Mouse (Mus musculus) hematopoietic stem cell, adult 5-6 weeks (primary cell): ENCODE results near the gene Mybphl. TPM values are rescaled to one million over a fixed set of nuclear protein-coding genes. Genes with fewer than 3 reads are reported as not detected.

ENCODE experiments used
- ATAC-seq, 2 experiments: fragments of 125-278 bp in 1 of 2; replicated peaks in 1 of 2; 2 replicates each; pipeline ENCODE4 v1.8.0; 2016 to 2017; ENCODE audit warnings: inconsistent platforms in 2 of 2, mild to moderate bottlenecking in 2 of 2, moderate number of reproducible peaks in 2 of 2, low read depth in 1 of 2, moderate TSS enrichment in 1 of 2; ENCODE audit not compliant: low FRiP score in 2 of 2, poor library complexity in 2 of 2, severe bottlenecking in 2 of 2, insufficient read depth in 1 of 2, low TSS enrichment in 1 of 2
- total RNA-seq: library from RNA; stranded (forward); fragments of 172-1452, 232-1000 nt; gene quantifications from 2 replicates; pipeline ENCODE4 v1.2.3, GENCODE M21; 2017

The Mybphl gene
- total RNA-seq = not detected in 2 replicates

DNA sequence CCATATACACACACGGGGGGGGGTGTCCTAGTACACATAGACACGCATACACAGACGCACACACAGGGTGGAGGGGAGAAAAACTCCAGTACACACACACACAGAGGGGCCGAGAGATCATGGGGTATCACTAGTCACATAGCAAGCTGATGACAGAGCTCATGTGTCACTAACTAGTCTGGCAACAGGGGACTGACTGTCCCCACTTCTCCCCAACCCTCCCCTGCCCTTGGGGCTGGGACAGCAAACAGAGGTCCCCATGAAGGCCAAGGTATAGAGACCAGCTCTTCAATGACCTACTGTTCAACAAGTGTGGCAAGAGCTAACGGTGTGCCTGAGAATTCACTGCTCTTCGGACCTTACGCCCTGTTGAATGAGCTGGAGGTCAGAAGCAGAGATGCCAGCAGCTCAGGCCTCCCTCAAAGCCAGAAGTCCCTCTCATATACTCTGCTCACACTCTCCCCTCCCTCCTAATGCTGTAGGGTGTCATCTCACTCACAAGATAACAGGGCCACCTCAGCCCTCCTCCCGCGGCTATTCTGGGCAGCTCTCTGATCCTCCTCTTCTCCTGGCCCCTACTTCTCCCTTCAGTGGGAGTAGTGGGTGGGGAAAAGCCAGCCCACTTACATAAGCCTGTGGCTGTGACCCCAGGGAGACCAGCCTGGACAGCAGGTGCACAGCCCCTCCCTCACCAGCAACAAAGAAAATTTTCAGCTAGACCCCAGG, at the start of gene Mybphl:
Gene Mybphl (plus strand): TSS at position 642 of the 726 bp plus-strand sequence.
- ATAC-seq = no peak

- ATAC-seq = no peak
Measured at GRCm38 (mm10) chr3:108318517-108318916, 46.2 kb upstream of the Mybphl start.

DNA sequence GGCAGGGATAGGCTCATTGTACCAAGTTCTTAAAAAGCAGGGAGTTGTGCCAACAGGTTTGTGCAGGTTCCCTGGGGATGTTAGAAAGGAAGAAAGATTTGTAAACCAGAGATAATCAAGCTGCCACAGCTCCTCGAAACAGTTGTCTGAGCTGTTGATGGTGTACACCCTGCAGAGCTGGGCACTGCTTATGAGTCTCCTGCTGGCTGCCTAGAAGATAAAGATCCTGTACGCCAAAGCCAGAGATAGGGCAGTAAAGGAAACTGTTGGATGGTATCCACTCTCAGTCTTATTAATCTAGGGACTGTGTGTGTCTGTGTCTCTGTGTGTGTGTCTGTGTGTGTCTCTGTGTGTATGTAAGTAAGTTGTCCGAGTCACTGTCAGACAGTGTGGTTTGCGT, 43.0 kb upstream of the Mybphl start:
- ATAC-seq = no peak

DNA sequence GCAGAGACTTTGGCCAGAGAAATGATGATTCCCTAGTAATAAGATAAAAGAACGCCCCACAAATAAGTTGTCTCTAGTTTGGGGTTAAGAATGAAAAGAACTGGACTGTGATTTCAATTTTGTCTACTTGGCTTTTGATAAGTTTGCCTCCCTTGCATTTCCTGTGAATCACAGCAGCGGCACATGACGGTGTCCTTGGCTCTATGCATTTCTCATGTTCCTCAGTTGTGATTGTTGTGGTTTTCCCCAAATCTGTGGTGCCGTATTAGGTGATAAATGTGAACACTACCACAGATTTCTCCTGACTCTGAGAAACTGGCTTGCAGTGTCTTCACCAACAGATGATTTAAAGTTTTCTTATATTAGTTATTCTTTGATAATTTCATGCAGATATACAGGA, 42.6 kb upstream of the Mybphl start:
- no peak for ATAC-seq

DNA sequence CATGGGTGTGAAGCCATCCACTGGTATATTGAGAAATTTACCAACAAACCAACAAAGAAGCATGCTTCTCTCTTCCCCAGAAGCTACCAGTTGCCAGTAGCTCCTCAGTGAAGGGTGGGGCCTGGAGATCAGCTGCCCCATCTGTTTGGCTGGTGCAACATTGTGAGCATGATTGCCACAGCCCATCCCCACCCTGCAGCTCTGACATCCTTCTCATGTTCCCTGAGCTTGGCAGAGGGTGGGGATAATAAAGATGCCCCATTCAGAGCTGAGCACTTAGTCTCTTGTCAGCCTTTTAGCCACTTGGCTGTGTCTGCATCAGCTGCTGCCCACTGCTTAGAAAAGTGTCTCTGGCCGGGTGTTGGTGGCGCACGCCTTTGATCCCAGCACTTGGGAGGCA, 41.7 kb upstream of the Mybphl start:
- ATAC-seq = peak; percentile 29 to 37; a peak in 2 of 4 replicates

DNA sequence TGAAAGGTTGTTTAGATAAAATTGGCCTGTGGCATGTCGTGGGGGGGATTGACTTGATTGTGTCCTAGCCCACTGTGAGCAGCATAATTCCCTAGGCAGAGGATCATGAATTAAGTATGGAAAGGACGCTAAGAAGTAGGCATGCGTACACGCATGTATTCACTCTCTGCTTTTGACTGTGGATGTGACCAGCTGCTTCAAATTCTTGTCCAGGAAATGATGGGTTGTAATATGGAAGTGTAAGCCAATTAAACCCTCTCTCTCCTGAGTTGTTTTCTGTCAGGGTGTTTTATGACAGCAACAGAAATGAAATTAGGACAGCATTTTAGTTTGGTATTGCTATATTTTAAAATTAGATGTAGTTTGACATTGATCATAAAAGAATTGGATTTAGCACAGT, 39.9 kb upstream of the Mybphl start:
- ATAC-seq = no peak

GRCm38 (mm10) chr3:108325521-108325920, 39.2 kb upstream of the Mybphl start:
- ATAC-seq = no peak

DNA sequence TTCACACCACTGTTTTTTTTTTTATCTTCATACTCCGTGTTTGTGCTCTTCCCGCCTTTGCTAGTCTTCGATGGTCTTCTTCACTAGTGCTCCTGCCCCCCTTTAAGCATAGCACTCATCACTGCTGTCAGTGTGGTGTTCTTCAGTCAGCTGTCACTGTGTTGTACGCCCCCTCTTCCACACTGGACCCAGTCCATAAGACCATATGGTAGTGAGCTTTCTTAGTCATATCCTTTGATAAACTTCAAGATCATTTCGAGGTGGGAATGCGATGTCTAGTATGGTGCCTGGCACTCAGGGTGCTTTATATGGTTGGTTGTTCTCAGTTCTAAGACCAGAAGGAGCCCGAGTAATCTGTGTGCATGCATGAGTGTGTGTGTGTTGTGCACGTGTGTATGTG, 37.4 kb upstream of the Mybphl start:
- ATAC-seq = no peak

- ATAC-seq = no peak
Measured at GRCm38 (mm10) chr3:108327916-108328315, 36.8 kb upstream of the Mybphl start.

GRCm38 (mm10) chr3:108328441-108328841, 36.3 kb upstream of the Mybphl start:
- peak; percentile 66 to 68 for ATAC-seq

DNA sequence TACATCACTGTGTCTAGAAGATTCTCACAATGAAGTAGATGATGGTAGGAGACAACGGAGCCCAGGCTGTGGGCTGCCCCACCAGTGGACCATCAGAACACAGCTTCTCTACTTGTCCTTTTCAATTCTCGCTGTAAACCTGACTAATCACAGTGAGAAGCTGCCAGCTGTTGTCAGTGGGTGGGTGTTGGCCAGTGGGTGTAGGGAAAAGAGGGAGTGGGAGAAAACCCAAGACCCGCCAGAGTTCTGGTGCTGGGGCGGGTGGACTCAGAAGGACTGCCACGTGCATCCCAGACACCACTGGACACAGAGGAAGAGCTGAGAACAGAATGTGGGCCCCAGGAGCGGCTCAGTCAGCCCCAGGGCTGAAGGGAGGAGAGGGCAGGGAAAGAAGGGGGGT, 33.9 kb upstream of the Mybphl start:
- ATAC-seq = no peak

- no peak for ATAC-seq
Measured at GRCm38 (mm10) chr3:108336878-108337277, 27.8 kb upstream of the Mybphl start.

DNA sequence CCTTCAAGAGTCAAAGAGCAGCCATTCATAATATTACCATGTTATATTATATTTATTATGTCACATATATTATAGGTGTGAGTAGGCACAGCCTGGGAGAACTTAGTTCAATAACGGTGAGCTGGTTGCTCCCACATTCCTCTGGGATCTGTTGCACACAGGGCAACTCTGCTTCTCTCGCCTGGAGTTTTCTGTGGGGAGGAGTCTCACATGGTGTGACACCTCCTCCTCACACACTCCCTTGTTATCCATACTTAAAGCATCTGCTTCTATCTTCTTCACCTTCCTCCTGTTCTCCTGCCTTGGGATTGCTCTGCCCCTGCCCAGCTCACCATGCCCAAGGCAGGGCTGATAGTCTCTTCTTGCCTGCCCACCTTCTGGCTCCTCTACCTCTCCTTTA, 23.7 kb upstream of the Mybphl start:
- no peak for ATAC-seq

DNA sequence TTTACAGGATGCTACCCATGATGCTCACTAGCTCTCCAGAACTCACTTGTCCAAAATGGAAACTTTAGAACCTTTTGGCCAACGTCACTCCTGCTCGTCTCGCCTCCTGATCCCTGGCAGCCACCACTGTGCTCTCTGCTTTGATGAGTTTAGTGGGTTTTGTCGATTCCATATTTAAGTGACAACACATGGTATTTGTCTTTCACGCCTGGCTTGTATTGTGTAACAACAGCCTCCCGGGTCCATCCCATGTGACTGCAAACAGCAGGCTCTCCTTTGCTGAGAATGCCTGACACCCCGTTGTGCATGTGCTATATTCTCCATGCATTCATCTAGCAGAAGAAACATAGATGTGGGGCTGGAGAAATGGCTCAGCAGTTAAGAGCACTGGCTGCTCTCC, 22.5 kb upstream of the Mybphl start:
- no peak for ATAC-seq

DNA sequence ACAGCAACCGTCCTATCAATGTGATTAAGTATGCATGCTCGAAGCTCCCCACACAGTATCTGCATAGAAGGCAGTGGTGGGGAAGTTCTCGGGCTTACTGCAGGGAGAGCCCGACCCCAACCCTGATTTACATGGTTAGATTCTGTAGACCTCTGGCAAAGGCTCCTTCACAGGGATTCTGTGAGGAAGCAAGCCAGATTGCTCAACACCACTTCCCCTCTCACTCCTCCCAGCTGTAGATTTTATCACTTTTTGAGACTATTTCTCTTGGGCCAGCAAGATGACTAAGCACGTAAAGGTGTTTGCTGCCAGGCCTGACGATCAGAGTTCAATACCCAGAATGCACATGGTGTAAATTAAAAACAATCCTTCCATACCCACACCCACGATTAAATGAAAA, 18.9 kb upstream of the Mybphl start:
- ATAC-seq = peak in 1 of 2 experiments; percentile 24; a peak in 1 of 4 replicates

DNA sequence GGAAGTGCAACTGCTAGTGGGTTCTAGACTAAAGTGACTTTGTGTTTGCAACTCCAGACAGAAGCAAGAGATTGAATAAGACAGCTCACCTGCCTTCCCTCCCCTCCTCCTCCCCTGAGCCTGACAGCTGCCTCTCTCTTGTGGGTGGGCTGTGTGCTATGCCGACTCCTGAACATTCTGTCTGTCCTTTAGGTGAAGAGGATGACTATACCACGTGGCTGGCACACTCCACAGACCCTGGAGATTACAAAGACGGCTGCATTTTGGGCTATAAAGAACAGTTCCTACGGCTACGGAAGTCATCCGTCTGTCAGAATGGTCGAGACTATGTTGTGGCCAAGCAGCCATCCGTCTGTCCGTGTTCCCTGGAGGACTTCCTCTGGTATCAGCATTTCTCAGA, 16.3 kb upstream of the Mybphl start:
- ATAC-seq = no peak

- ATAC-seq = no peak
Measured at GRCm38 (mm10) chr3:108355245-108355644, 9.5 kb upstream of the Mybphl start.

- no peak for ATAC-seq
Measured at GRCm38 (mm10) chr3:108357051-108357450, 7.7 kb upstream of the Mybphl start.

- no peak for ATAC-seq
Measured at GRCm38 (mm10) chr3:108358445-108358844, 6.3 kb upstream of the Mybphl start.
